Mouse (Mus musculus) heart, adult 2 months (tissue): ENCODE results near the gene Acsl6. TPM values are rescaled to one million over a fixed set of nuclear protein-coding genes. Genes with fewer than 3 reads are reported as not detected.
A peak's percentile ranks its signal among the peaks of the same experiment; 100 is the strongest.
"Not testable (repeated sequence)": the region's sequence is repeated elsewhere in the genome, so short reads cannot be mapped to it uniquely, and the experiment has no call there.

Experiments
- DNase-seq, 2 experiments: peaks; one replicate each; pipeline ENCODE4 v3.0.0; 2021
- H3K27ac ChIP-seq: fragments of 200-600 bp; 2 replicates; pipeline ENCODE4 v1.8.1; 2022
- H3K27me3 ChIP-seq: fragments of 200-500 bp; 2 replicates; pipeline ENCODE4 v1.6.1; 2012; ENCODE audit warnings: mild to moderate bottlenecking, low read length, inconsistent platforms, mixed read lengths; ENCODE audit not compliant: control insufficient read depth, insufficient read depth
- H3K36me3 ChIP-seq: fragments of 200-500 bp; 2 replicates; pipeline ENCODE4 v1.6.1; 2012; ENCODE audit warnings: low read length, inconsistent platforms; ENCODE audit not compliant: control insufficient read depth, insufficient read depth
- H3K4me1 ChIP-seq: fragments of 200-500 bp; 2 replicates; pipeline ENCODE4 v1.6.1; 2011; ENCODE audit warnings: low read length; ENCODE audit not compliant: control insufficient read depth, insufficient read depth
- H3K4me3 ChIP-seq: fragments of 200-600 bp; 2 replicates; pipeline ENCODE4 v1.8.1; 2022
- H3K79me2 ChIP-seq: fragments of 200-500 bp; replicated peaks from 2 replicates; pipeline ENCODE4 v1.6.1; 2012; ENCODE audit warnings: mild to moderate bottlenecking, inconsistent platforms, low read length, moderate library complexity, mixed read lengths; ENCODE audit not compliant: control insufficient read depth, insufficient read depth
- H3K9ac ChIP-seq: fragments of 200-500 bp; 2 replicates; pipeline ENCODE4 v1.6.1; 2012; ENCODE audit warnings: low read depth, mild to moderate bottlenecking, control low read depth, inconsistent platforms, low read length, mixed read lengths
- CTCF ChIP-seq: fragments of 200-600 bp; IDR thresholded peaks from 2 replicates; pipeline ENCODE4 v1.8.1; 2022; ENCODE audit warnings: antibody characterized with exemption, mild to moderate bottlenecking, moderate library complexity
- EP300 ChIP-seq: fragments of 200-500 bp; IDR thresholded peaks from 2 replicates; pipeline ENCODE4 v1.6.1; 2011; ENCODE audit warnings: low read depth, low read length, control low read depth; ENCODE audit not compliant: insufficient read depth
- POLR2A ChIP-seq: fragments of 200-500 bp; IDR thresholded peaks from 2 replicates; pipeline ENCODE4 v1.6.1; 2011; ENCODE audit warnings: mild to moderate bottlenecking, low read depth, low read length, control low read depth; ENCODE audit not compliant: insufficient read depth
- WGBS: fragments of 180-500 bp; shearing (Covaris S2); methylation state at CpG from one replicate; pipeline ENCODE4 v1.1.7; 2018; 5-methylcytosine and 5-hydroxymethylcytosine counted together
- intact Hi-C: fragments of 180-260 bp; cut with DNase I; formaldehyde crosslinking; loops from one replicate; pipeline ENCODE4 v1.15.1; 2025
- polyA plus RNA-seq: library from polyadenylated mRNA; depleted of rRNA; stranded (reverse); fragments of >200 nt; gene quantifications from 2 replicates; pipeline ENCODE4 v1.2.3, GENCODE M21; 2012
- total RNA-seq, 2 experiments: library from RNA; stranded (reverse); gene quantifications; 2 replicates each; pipeline ENCODE4 v1.2.3; 2021

The Acsl6 gene
- total and polyA plus RNA-seq, 3 experiments: 6.0 to 7.2 (median 7.0) TPM

DNA sequence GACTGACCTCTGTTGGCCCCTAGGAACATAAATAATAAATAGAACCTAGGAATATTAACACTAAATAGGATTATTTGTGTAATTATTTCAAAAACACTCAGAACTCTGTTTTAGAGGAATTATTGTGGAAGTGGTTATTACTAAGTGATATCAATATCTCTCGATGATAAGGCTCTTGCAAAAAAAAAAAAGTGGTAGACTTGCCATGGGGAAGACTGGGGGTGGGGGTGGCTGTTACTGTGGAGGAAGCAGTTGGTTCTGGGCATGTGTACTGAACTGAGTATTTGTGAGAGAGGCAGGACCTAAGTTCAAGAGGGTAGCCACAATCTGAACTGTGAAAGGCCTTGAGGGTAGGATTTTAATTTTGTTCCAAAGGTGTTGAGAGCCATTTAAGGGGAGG lies 93.1 kb downstream of the Acsl6 start:
- 52% methylated on average over 1 of the region's 1 CpGs for WGBS
- intact Hi-C loops: no loop called here
- Histone ChIP-seq H3K4me1 (no peaks in the 10 kb centered on the region), H3K4me3 (no peak overlapping the region), H3K79me2 (no peaks in the 10 kb centered on the region), H3K9ac (no peak overlapping the region), H3K27ac (no peak overlapping the region), H3K27me3 (no peaks in the 10 kb centered on the region), H3K36me3 (no peaks in the 10 kb centered on the region)
- no peak for TF ChIP-seq EP300
- TF ChIP-seq CTCF: no peak
- TF ChIP-seq POLR2A: no peak
- no peak for DNase-seq

GRCm38 (mm10) chr11:54398058-54398457 lies 94.5 kb downstream of the Acsl6 start:
- intact Hi-C loops: no loop called here
- no peak overlapping the region for H3K4me3 ChIP-seq
- no peaks in the 10 kb centered on the region for H3K79me2 ChIP-seq
- H3K27ac ChIP-seq: no peak overlapping the region
- H3K9ac ChIP-seq: no peak overlapping the region
- no peaks in the 10 kb centered on the region for H3K4me1 ChIP-seq
- TF ChIP-seq CTCF (no peak), EP300 (no peak), POLR2A (no peak)
- 57% methylated on average over 4 of the region's 4 CpGs for WGBS
- no peaks in the 10 kb centered on the region for H3K36me3 ChIP-seq
- DNase-seq: no peak
- no peaks in the 10 kb centered on the region for H3K27me3 ChIP-seq

GRCm38 (mm10) chr11:54400803-54401202 lies 97.2 kb downstream of the Acsl6 start:
- H3K4me1 ChIP-seq, H3K9ac ChIP-seq, H3K27me3 ChIP-seq, H3K79me2 ChIP-seq, DNase-seq, H3K36me3 ChIP-seq, H3K4me3 ChIP-seq, H3K27ac ChIP-seq, intact Hi-C loops: not testable (repeated sequence)
- 91% methylated on average over 20 of the region's 20 CpGs for WGBS

DNA sequence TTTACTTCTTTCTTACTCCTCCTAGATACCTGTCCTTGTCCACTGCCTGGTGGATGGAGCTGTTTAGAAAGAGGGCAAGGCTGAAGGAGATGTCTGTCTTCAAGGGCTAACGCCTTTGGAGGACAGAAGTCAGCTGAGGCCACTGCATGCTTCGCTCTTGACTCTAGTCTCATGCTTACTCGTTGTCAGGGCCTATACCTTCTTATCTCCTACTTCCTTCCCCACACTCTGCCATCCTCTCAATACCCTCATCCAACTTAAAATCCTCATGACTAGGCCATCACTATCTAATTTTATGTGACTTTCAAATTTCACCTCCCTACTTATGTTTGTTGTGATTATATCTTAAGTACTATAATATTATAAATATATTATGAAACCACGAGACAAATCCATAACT lies 101.3 kb downstream of the Acsl6 start:
- Histone ChIP-seq H3K27me3 (no peaks in the 10 kb centered on the region), H3K36me3 (no peaks in the 10 kb centered on the region), H3K9ac (no peak overlapping the region), H3K4me3 (no peak overlapping the region), H3K27ac (no peak overlapping the region), H3K79me2 (no peaks in the 10 kb centered on the region), H3K4me1 (no peaks in the 10 kb centered on the region)
- intact Hi-C loops: no loop called here
- WGBS: 63% methylated on average over 4 of the region's 4 CpGs
- TF ChIP-seq CTCF (no peak), EP300 (no peak), POLR2A (no peak)
- no peak for DNase-seq

DNA sequence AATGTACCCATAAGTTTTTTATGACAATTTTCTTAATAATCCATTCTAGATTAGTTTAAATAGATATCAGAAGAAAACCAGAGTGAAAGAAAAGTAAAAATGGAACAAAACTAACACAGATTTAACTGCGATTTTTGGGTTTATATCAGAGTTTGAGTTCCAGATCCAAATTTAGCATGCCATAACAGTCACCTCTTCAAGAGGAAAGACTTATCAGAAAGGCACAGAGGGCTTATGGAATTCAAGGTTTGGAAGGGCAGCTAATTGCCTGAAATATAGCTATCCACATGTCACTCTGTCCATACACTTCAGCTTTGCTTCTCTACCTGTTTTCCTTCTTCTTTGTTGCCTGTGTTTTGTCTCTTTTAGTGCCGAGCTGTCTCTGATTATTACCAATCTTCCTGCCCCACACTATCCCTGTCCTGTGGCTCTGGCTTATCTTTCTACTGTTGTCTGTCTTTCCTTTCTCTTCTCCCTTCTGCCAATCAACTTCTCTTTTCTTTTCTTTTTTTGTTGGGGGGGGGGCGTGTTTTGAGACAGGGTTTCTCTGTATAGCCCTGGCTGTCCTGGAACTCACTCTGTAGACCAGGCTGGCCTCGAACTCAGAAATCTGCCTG lies 103.4 kb downstream of the Acsl6 start:
- no peak for DNase-seq
- Histone ChIP-seq H3K36me3 (no peaks in the 10 kb centered on the region), H3K79me2 (no peaks in the 10 kb centered on the region), H3K27me3 (no peaks in the 10 kb centered on the region), H3K9ac (no peak overlapping the region), H3K4me1 (no peaks in the 10 kb centered on the region), H3K4me3 (no peak overlapping the region), H3K27ac (no peak overlapping the region)
- intact Hi-C loops: no loop called here
- 62% methylated on average over 4 of the region's 4 CpGs for WGBS
- TF ChIP-seq EP300: no peak
- TF ChIP-seq POLR2A: no peak
- no peak for TF ChIP-seq CTCF

- no peak for DNase-seq
- no peak overlapping the region for H3K9ac ChIP-seq
- intact Hi-C loops: no loop called here
- H3K27ac ChIP-seq: no peak overlapping the region
- H3K4me3 ChIP-seq: no peak overlapping the region
- TF ChIP-seq POLR2A: no peak
- TF ChIP-seq CTCF: peak; percentile 45
- no peaks in the 10 kb centered on the region for H3K27me3 ChIP-seq
- H3K79me2 ChIP-seq: no peaks in the 10 kb centered on the region
- H3K4me1 ChIP-seq: peaks cover 2% of the 10 kb centered on the region
- no peaks in the 10 kb centered on the region for H3K36me3 ChIP-seq
These were observed 107.0 kb downstream of the Acsl6 start for GRCm38 (mm10) chr11:54410612-54411011.
